Mouse (Mus musculus): ENCODE measurements around the gene Eva1c.

DNA sequence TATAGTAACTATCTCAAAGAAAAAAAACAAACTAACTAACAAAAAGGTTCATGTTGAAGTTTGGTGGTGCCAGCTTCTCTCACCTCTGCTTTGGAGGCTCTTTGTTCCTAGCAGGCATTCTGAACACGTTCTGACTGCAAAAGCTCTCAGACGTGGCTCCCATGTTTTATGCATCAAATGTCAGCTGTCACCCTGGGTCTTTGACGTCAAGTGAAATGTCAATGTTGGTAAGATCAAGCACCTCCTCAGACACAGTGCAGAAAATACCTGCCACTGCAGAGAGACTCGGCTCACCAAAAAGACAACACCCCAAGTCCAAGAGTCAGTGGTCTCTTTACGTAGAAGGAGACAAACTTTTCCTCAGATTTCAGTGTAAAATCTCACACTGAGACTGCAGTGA is 48.0 kb downstream of the Eva1c start:
- TF ChIP-seq CTCF (IDR thresholded peaks at IDR 0.05; ENCODE audit: low read depth) (no peak), EP300 (optimal IDR thresholded peaks at IDR 0.05) (no peak)
